Mouse (Mus musculus) monocyte, adult 2 months (primary cell): ENCODE data around the gene Nlrp4c.
"Not testable (repeated sequence)": the region's sequence is repeated elsewhere in the genome, so short reads cannot be mapped to it uniquely, and the experiment has no call there.

Experiments used
- DNase-seq, 2 experiments: peaks; one replicate each; pipeline ENCODE4 v3.0.0; 2022; ENCODE audit warnings: low spot score in 2 of 2, low read depth in 1 of 2

The Nlrp4c gene

DNA sequence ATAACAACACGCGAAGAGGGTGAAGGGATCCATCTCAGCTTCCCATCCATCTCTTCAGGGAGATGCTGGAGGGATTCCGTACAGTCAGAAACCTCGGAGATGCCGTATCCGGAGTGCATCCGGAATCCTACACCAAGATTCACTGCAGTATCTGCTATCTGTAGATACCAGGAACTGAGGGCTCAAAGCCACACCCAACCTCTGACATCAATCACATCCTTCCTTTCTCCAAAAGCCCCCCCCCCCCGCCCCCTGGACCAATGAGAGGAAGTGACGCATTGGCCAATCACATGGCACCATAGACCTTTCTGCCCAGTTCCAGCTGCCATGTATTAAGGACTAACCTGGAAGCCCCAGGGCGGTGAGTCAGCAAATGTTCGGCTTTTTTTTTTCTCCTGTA, at the start of gene Nlrp4c:
Nlrp4c (plus strand) TSS at position 301 of the 400 bp plus-strand sequence.
- DNase-seq: no peak

DNA sequence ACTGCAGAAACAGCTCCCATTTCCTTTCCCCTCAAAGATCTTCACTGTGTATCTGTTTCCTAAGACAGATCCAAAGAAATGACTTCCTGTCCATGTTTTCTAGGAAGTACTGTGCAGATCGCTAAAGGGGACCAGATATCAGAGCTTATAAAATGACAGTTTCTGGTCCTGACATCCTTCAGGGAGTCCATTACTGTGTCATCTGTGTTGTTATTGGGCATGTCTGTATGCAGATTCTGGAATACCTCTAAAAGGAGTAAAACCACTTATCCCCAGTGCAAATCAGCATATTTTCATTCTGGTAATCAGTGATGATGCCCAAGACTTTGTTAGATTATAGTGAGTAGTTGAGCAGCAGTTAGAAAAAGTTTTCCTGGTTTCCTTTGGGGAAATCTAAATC, 34.1 kb upstream of the Nlrp4c start, which contains the start of gene Vmn1r65:
Vmn1r65 (minus strand) TSS at position 101 of the 400 bp plus-strand sequence.
- no peak for DNase-seq

DNA sequence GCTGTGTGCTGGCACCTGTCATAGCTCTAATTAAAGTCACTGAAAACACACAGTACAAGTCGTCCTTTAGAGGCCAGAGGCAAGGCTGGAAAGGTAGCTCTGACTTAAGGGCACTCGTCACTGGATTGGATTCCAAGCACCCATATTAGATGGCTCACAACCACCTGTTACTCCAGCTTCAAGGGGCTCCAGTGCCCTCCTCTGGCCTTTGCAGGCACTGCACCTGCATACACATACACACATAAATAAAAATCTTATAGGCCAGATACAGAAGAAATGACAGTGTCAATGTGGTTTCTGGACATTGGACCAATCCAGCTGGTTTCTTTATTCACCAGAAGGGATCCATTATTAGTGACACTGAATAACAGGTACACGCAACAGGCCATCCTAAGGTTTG, 74.5 kb downstream of the Nlrp4c start:
- DNase-seq: no peak

- not testable (repeated sequence) for DNase-seq
These were observed 75.1 kb downstream of the Nlrp4c start for GRCm38 (mm10) chr7:6120104-6120503.

DNA sequence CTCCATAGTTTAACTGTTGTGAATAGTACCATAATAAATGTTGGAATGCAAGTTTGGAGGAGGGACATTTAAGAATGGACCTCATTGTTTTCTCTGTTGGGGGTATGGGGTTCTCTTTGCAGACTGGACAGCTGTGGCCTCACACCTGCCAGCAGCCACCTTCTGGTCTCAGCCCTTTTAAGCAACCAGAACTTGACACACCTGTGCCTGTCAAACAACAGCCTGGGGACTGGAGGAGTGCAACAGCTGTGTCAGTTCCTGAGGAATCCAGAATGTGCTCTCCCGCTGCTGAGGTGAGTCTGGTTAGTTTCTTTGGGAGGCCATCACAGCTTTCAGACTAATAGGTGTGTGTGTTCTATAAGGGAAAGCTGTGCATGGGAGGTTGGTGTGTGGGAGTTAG, 76.2 kb downstream of the Nlrp4c start:
- DNase-seq: not testable (repeated sequence)

DNA sequence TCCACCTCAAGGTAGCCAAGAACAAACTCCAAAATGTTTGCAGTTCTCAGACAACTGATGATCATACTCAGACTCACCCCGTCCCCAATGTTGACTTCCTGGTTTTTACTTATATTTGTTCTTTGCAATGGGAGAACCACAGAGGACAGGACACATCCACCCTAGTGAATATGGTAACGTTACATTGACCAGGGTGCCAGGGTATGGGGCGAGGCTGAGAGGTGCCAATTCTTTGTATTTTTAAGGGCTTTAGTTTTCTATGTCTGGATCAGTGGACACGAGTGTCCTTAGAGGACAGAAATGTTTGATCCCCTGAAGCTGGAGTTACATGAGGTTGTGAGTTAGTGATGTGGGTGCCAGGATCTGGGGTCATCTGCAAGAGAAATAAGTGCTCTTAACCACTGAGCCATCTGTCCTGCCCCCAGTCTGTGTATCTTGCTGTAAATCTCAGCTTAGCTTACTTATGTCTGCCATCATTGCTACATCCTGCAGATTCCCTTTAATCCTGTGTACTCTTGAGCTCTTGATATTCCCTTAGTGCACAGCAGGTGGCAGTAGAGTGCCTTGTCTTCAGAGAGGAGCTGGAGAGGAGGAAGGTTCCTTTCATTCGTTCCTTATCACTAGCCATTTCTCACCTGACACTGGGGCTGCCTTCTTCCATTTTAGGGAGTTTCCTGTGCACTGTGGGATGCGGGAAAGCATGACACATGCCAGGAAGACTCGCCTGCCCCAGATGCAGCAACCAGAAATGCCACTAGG, 81.9 kb downstream of the Nlrp4c start:
- DNase-seq: peak; percentile 18 to 43

DNA sequence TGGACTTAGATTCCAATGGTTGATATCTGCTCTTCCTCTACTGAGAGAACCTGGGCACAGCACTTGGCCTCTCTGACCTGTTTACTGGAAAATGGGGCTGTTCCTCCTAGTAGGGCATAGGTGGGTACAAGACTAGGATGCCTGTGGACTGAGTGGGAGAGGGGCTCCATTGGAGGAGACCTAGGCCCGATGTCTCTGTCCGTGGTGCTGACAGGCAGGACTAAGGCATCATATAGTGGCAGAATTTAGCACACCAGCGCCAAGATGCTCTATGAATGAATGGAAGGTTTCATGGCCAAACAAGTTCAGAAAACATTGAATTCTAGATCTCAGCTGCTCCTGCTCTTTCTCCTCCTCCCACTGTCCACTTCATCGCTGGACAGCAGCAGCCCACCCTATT, 85.4 kb downstream of the Nlrp4c start:
- no peak for DNase-seq

- DNase-seq: no peak
These were observed 87.7 kb downstream of the Nlrp4c start for GRCm38 (mm10) chr7:6132646-6133045.

- no peak for DNase-seq
These were observed 91.5 kb downstream of the Nlrp4c start for GRCm38 (mm10) chr7:6136497-6136896.

DNA sequence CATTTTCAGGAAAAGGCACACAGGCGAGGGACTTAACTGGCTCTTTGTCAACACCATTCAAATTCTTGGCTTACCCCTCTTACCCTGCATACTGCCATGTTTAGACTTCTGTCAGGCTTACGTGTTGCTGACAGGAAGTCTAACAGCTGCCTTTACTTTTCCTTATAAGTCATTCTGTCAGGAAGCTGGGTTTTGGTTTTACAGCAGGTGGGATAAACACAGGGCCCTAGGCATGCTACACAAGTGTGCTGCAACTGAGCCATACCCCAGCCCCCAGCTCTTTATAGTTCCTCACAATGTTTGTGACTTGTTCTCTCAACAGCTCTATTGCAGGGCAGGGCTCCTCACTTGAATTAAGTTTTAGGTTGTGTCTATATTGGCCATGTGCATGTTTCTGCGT, 94.3 kb downstream of the Nlrp4c start:
- DNase-seq: no peak

DNA sequence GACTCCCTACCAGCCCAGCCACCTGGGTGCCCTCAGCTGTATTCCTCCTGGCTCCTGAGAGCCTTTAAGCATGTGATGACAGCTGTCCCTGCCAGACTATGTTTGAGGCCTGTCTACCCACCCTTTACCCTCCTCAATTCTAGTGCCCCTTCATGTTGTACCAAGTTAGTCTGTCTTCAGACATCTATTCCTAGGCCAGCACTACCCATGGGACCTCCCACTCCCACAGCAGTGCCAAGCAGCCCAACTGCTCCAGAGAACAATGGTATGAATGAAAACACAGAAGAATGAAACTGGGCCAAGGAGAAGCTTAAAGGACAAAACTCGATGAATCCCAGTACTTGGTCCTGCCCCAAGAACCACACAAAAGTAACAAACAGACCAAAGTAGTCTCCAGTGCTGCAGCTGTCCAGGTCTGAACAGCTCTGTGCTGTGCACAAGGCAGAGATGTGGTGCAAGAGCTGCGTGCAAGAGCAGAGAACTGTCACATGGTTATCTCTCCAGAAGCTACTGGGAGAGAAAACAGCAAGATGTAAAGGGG, 99.1 kb downstream of the Nlrp4c start:
- DNase-seq: no peak

GRCm38 (mm10) chr7:6145423-6146188, 100.6 kb downstream of the Nlrp4c start:
- DNase-seq: no peak

GRCm38 (mm10) chr7:6146194-6146981, 101.4 kb downstream of the Nlrp4c start:
- no peak for DNase-seq

- DNase-seq: no peak
These were observed 102.0 kb downstream of the Nlrp4c start for GRCm38 (mm10) chr7:6146982-6147325.

DNA sequence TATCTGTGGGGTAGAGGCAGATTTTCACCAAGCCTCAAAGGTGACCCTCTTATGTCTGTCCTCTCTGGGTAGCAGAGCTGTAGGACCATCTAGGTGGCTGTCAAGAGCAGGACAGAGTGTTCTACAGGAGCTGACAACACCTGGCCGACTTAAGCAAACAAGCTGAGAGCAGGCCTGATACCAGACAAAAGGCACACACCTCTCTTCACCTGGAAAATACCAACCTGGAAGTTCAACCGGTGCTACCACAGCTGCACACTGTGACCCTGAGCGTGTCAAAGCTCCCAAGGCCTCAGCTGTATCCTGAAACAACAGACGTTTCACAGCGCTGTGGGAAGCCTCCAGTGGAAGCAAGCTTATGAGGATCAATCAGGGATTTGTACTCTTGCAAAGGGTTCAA, 102.7 kb downstream of the Nlrp4c start:
- DNase-seq: no peak

- no peak for DNase-seq
These were observed 106.3 kb downstream of the Nlrp4c start for GRCm38 (mm10) chr7:6151266-6151665.

DNA sequence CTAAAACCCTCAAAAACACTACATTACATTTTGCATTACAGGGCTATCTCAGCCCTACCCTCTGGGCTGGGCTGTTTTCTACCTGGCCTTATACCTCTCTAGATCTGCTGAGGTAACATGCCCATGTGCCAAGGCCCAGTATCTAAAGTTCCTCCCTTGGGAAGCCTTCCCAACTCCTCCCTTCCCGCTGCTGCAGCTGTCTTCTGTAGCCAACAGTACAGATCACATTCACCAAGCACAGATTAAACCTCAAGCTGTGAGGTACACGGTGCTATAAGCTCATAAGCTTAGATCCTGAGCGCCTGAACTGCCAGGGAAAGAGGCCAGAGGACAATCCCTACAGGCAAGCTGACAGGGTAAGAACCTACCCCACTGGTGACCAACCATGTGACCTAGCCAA, 107.1 kb downstream of the Nlrp4c start:
- DNase-seq: no peak

- DNase-seq: no peak
These were observed 108.2 kb downstream of the Nlrp4c start for GRCm38 (mm10) chr7:6153131-6153530.

DNA sequence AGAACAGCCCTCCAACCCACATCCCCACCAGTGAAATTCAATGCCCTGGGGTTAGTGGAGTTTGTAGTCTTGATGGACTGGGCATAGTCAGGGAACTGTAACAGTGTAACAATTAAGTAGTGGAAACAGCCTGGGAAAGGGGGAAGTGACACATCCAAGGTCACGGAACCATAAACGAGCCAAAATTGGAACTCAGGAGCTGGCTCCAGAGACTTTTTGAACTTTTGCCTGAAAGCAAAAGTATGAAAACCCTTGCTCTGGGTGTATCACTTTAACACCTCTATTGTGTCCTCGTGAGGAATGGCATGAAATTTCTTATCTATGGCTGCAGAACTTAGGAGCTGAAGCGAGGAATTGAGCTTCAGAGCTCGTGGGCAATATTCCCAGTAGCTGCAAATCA, 109.2 kb downstream of the Nlrp4c start:
- no peak for DNase-seq
